Mouse (Mus musculus) brown adipose tissue, adult 24 weeks (tissue): ENCODE measurements around the gene Slco2a1. TPM values are rescaled to one million over a fixed set of nuclear protein-coding genes. Genes with fewer than 3 reads are reported as not detected.

Experiments used
- H3K27ac ChIP-seq: fragments of 200-500 bp; replicated peaks from 2 replicates; pipeline ENCODE4 v1.5.1; 2012; ENCODE audit warnings: low read depth, mild to moderate bottlenecking, low read length
- H3K4me1 ChIP-seq: fragments of 200-500 bp; 2 replicates; pipeline ENCODE4 v1.6.1; 2012; ENCODE audit warnings: low read length, mixed read lengths; ENCODE audit not compliant: control insufficient read depth, insufficient read depth, insufficient read length
- H3K4me3 ChIP-seq: fragments of 200-500 bp; 2 replicates; pipeline ENCODE4 v1.5.1; 2012; ENCODE audit warnings: low read depth, mild to moderate bottlenecking, low read length, moderate library complexity; ENCODE audit not compliant: insufficient read depth
- polyA plus RNA-seq: library from polyadenylated mRNA; stranded (reverse); fragments of >200 nt; gene quantifications from 2 replicates; pipeline ENCODE4 v1.2.4, GENCODE M21; 2012; ENCODE audit not compliant: missing spikeins, insufficient read depth, insufficient read length

The Slco2a1 gene
- polyA plus RNA-seq = 1.0 and 1.2 TPM in 2 replicates

DNA sequence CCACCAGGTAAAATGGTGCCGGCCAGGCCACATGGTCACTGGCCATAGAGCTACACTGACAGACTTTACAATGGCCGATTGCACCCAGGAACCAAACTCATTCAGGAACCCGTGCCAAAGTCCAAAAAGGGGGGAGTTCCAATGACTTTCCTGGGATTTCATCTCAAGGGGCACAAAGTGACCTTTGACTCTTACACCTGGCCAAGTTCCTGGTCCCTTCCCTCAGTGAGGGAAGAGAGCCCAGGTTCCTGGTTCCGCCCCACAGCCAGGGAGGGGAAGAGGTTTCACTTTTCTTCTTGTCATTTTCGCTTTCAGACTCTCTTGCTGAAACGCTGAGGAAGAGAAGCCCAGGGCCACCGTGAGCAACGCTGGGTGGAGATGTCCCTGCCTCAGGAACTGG lies at the start of gene Slco2a1:
Gene Slco2a1 (plus strand): TSS at position 251 of the 400 bp plus-strand sequence.
- Histone ChIP-seq H3K4me1 (no peaks in the 10 kb centered on the region), H3K4me3 (no peak within 1 kb of the TSS), H3K27ac (no peak within 1 kb of the TSS)

DNA sequence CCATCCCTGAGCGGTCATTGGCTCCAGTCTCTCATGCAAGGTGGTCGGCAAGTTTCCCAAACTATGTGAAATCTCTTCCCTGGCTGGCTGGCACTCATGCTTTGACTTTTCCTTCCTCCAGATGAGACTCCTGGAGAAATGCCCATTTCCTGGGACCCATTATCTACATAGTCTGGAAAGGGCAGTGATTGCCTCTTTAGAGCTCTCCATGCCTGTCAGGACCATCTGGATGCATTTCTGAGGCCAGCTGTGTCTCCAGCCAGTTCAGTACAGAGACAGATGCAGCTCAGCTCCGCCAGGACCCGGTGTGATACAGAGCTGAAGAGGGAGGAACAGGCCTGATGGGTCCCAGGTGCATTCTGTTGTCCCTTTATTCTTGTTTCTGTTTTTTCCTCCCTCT lies 46.3 kb upstream of the Slco2a1 start:
- Histone ChIP-seq H3K4me3 (no peak overlapping the region), H3K4me1 (no peaks in the 10 kb centered on the region), H3K27ac (no peak overlapping the region)

DNA sequence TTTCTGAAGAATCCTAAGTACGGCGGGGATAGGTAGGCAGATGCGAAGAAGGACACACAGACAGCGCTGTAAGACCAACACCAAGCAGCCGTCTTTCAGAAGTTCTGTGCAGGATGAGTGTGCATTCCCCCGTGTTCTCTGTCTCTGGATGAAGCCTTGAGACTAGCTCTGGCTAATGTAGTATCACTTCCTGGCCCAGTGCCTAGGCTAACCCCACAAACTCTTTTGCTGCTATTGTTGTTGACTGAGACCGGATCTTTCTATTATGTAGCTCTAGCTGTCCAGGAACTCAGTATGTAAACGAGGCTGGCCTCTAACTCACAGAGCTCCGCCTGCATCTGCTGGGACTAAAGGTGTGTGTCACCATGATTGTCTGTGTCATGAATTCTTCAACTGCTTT lies 43.6 kb upstream of the Slco2a1 start:
- Histone ChIP-seq H3K27ac (no peak overlapping the region), H3K4me3 (no peak overlapping the region), H3K4me1 (no peaks in the 10 kb centered on the region)

DNA sequence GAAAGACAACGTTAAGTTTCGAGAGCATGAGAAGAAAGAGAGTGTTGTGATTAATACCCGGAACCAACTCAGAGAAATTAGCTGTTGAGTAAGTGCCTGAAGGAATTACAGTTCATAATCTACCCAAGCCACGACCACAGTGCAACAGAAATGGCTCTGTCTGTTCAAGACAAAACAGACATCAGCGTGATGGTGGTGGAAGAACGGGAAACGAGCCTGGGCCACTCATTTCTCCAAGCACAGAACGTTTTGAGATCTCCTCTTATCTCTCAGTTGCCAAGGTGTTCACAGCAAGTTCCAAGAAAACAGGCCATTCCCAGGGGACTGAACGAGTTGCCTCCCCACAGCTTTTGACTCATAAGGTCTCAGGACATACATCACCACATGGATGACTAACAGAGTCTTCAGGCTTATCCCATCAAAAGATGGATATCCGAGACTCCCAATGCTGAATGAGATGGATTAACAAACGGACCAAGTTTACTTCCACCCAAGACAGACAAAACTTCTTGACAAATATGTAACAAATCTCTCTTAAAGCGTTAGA lies 42.0 kb upstream of the Slco2a1 start:
- Histone ChIP-seq H3K4me3 (no peak overlapping the region), H3K27ac (no peak overlapping the region)

DNA sequence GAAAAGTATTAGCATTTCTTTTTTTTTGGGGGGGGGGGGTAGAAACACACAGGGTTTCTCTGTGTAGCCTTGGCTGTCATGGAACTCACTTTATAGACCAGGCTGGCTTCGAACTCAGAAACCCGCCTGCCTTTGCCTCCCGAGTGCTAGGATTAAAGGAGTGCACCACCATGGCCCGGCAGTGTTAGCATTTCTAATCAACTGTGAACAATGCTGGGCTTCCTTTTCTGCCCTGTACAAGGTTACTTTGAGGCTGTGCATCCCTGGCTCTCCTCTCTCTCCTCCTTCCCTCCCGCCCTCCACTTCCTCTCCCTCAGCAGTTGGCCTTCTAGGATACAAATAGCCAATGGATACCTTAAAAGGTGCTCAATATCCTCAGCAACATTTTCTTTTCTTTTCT lies 39.8 kb upstream of the Slco2a1 start:
- Histone ChIP-seq H3K4me1 (no peaks in the 10 kb centered on the region), H3K4me3 (no peak overlapping the region), H3K27ac (no peak overlapping the region)

More for the DNA sequence above, 42.0 kb upstream of the Slco2a1 start:
- H3K4me1 ChIP-seq = no peaks in the 10 kb centered on the region

DNA sequence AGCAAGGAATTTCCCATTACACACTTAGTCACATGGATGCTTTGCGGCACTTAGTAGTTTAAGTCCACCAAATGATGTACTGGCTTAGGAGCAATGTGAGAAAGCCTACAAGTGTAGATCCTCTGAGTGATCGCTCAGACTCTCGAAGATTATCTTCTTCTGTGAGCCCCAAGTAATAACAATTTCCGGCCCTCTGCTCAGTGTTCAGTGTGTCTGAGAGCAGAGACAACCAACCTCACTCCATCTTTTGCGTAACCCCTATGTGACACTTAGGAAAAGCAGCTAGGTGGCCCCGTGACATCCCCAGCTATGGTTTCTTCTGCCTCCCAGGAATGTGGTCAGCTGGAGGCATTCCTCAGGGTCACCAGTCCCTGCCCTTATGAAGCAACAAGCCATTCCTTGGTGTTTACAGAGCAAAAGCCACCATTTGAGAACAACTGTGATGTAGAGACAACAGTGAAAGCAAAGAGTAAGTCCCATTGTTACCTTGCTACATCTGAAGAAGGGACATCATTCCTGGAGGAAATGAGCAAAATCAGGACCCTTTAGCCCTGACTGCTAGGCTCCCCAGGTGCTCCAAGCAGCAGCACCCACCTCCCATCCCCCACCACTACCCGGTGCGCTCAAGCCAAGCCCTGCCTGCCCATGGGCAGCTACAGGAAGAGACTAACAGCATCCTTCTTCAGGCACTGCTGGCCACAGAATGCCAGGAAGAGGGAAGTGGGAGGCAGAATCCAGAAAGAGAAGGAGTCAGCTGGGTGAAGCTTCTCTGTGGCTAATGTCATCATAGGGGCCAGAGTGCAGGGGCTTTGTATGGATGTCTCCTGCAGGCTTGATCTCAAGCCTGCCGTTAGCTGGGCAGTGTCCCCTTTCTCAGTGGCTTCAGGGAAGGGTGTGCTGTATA lies 37.2 kb upstream of the Slco2a1 start:
- no peaks in the 10 kb centered on the region for H3K4me1 ChIP-seq
- no peak overlapping the region for H3K27ac ChIP-seq
- no peak overlapping the region for H3K4me3 ChIP-seq

DNA sequence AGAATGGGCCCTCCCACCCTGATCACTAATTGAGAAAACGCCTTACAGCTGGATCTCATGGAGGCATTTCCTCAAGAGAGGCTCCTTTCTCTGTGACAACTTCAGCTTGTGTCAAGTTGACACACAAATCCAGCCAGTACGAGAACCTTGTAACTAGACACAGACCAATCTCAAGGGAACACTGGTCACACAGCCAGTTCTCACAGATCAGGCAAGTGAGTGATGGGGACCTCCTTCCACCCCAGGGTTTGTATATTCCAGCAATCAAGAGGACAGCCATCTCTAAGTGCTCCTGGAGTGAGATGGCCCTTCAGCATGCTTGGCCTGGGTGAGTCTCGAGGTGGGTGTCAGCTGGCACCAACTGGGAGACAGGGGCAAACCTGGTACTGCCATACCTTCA lies 32.6 kb upstream of the Slco2a1 start:
- Histone ChIP-seq H3K4me3 (no peak overlapping the region), H3K27ac (no peak overlapping the region), H3K4me1 (no peaks in the 10 kb centered on the region)

DNA sequence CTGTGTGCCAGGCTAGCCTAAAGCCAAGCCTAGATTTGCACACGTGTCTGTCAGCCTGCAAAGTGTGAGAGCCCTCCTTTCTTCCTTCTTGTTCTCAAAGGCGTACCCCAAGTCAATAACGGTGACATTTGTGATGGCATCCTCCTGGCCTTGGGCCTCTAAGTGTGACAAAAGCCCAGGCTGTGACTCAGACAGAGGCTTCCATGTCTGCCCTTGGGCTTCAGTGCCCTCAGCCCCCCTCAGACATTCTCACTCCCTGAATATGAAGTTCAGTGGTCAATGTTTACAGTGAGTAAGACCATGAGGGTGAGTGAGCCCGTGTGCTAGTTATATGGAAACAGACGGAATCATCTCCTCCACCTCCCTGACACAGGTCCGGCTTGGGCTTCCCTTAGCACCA lies 29.8 kb upstream of the Slco2a1 start:
- Histone ChIP-seq H3K4me3 (no peak overlapping the region), H3K27ac (no peak overlapping the region), H3K4me1 (no peaks in the 10 kb centered on the region)

DNA sequence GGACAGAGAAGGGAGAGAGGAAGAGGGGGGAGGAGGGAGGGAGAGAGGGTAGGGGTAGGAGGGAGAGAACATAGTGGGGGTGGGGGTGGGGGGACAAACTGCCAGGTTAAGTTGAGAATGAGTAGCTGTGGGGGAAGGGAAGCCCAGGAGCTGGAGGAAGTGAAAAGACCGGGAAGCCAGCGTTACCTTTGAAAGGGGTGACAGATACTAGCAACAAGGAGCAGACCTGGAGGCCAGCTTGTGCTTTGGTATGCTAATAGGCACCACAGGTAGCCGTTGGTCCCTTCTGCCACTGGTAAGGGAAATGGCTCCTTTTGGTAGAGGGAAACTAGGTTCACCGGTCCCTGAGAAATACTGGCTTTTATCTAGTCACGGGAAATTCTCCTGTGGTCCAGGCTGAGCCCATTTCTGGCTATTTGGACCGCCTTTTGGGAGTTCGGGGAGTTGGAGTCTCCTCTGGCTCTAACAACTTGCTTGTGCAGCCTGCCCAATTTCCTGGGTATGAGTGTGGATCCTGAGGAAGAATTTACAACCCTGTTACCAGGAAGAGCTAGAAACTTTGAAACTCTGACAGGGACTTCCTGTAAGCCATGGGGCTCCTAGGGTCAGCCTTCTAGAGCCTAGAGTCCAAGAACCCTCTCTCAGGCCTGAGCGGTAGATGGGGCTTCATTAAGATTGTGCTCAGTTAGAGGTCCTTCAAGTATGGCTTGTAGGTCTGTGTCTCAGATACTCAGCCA lies 27.0 kb upstream of the Slco2a1 start:
- no peaks in the 10 kb centered on the region for H3K4me1 ChIP-seq
- H3K4me3 ChIP-seq = no peak overlapping the region
- H3K27ac ChIP-seq = no peak overlapping the region

DNA sequence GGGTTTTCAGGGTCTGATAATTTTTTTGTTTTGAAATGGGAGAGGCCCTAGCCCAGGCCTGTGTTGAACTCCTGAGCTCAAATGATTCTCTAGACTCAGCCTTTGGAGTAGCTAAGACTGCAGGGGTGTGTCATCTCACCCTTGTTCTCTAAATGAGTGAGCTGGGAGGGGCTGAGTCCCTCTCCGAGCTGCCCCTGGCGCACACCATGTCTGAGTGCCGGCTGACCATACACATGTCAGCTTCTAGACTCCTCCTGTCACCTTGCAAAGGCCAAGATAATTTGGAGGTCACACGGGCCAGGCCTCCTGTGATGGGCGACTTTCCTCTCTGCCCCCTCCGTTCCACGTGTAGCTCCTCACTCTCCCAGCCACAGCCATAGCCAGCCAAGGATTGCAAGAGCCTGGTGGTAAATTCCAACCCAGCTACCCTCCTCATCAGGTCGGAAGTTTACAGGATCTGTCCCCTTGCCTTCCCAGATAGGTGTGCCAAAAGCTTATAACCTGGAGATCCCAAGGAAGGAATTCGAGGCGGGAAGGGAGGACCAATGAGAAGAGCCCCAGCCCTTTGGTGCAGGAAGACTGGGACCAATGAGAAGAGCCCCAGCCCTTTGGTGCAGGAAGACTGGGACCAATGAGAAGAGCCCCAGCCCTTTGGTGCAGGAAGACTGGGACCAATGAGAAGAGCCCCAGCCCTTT lies 26.3 kb upstream of the Slco2a1 start:
- H3K4me1 ChIP-seq = no peaks in the 10 kb centered on the region

DNA sequence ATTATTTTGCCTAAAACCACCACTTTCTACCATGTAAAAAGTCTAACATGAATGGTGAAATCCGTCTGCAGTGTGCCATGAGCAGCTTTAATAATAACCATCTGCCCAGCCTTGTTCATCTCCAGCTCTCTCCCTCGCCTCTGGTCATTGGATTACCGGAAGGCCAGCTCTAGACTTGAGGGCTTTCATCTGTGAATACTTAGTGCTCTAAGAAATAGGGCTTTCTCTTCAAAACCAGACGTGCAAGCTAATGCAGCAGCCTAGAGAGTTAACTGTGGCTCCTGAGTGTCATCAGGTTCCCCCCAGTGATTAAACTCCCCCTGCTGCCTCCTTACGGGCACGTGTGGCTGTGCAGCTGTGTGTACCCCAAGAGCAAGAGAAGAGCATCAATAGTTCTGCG lies 25.2 kb upstream of the Slco2a1 start:
- Histone ChIP-seq H3K4me3 (no peak overlapping the region), H3K27ac (no peak overlapping the region), H3K4me1 (no peaks in the 10 kb centered on the region)

More for the DNA sequence above, 26.3 kb upstream of the Slco2a1 start:
- no peak overlapping the region for H3K27ac ChIP-seq
- no peak overlapping the region for H3K4me3 ChIP-seq

DNA sequence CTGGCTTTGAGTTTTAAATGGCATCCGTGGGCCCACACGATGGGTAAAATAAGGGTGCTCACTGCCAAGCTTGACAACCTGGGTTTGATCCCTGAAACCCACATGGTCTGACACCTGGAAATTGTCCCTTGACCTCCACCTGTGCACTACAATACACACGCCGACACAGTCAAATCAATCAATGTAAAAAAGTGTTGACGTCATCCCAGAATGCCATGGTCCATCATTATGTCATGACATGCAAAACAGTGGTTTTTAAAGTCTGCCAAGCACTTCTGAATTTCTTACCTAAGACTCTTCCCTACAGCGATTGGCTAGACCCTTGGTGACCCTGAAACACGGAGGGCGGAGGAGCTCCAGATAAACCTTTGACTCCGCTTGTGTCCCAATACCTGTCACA lies 23.9 kb upstream of the Slco2a1 start:
- H3K4me3 ChIP-seq = no peak overlapping the region
- no peak overlapping the region for H3K27ac ChIP-seq
- H3K4me1 ChIP-seq = no peaks in the 10 kb centered on the region

DNA sequence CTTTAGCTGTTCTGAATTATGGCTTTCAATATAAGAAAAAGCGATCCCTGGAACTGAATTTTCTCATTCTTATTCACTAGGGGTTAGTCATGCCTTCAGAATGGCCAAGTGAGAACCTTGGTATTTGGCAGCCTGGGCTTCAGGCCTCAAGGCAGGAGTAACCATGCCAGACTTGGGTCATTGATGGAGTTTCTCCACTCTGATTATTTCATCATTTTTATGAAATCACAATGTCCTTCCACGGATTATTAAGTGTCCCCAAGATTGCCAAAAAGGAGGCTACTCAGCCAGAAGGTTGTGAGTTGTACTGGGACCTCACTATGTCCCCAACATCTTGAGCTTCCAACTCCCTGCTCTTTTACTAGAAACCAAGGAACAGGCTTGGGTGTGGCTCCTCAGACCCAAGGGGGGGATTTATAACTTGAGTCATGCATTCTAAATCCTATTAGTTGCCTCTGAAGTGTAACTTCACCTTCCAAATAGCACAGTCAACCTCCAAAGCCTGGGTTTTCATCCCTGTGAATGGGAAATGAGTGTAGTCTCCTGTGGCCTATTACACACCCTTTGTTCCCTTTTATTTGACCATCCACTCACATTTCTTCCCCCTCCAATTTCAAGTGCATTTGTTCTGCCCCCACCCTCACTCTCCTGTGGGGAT lies 16.0 kb upstream of the Slco2a1 start:
- no peak overlapping the region for H3K27ac ChIP-seq
- no peaks in the 10 kb centered on the region for H3K4me1 ChIP-seq

DNA sequence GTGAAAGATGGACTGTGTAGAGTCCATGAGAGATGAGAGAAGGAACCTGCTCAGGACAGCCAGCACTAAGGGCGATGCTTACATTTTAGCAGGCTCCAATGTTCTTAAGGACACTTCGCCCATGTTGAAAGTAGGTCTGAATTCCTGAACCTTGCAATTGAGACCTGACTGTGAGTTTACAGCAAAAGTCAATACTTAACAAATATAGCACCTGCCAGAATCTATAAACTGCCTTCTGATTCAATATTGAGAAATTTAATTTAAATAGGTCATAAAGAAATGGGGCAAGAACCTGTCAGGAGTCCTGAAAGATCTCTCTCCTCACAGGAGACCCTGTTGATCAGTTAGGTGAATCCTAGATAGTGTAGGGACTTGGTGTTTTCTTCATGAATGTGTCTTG lies 12.6 kb upstream of the Slco2a1 start:
- Histone ChIP-seq H3K27ac (no peak overlapping the region), H3K4me3 (no peak overlapping the region), H3K4me1 (no peaks in the 10 kb centered on the region)

More for the DNA sequence above, 16.0 kb upstream of the Slco2a1 start:
- no peak overlapping the region for H3K4me3 ChIP-seq
